Mouse (Mus musculus) heart, embryonic 16.5 days (tissue): Measurements from ENCODE around the gene Hpcal1. TPM values are rescaled to one million over a fixed set of nuclear protein-coding genes. Genes with fewer than 3 reads are reported as not detected.
A peak's percentile ranks its signal among the peaks of the same experiment; 100 is the strongest.
"Not testable (repeated sequence)": the region's sequence is repeated elsewhere in the genome, so short reads cannot be mapped to it uniquely, and the experiment has no call there.

Source experiments
- ATAC-seq: fragments of 200-750 bp; cut with Nextera tagmentation; replicated peaks from 2 replicates; pipeline ENCODE4 v1.8.0; 2017; ENCODE audit warnings: moderate number of reproducible peaks; ENCODE audit not compliant: insufficient read depth, low FRiP score; ENCODE audit errors: extremely low read depth
- H3K27ac ChIP-seq: fragments of 300-500 bp; sonication (generic); 2 replicates; pipeline ENCODE4 v1.5.1; 2014; ENCODE audit warnings: mild to moderate bottlenecking, low read length, control low read depth, moderate library complexity
- H3K27me3 ChIP-seq: fragments of 300-500 bp; sonication (generic); 2 replicates; pipeline ENCODE4 v1.6.1; 2014; ENCODE audit warnings: low read length, mixed read lengths; ENCODE audit not compliant: control insufficient read depth, insufficient read depth
- H3K36me3 ChIP-seq: fragments of 300-500 bp; sonication (generic); 2 replicates; pipeline ENCODE4 v1.6.1; 2014; ENCODE audit not compliant: control insufficient read depth, insufficient read depth
- H3K4me1 ChIP-seq: fragments of 300-500 bp; sonication (generic); 2 replicates; pipeline ENCODE4 v1.6.1; 2014; ENCODE audit warnings: low read length, mixed read lengths; ENCODE audit not compliant: control insufficient read depth, insufficient read depth
- H3K4me2 ChIP-seq: fragments of 300-500 bp; sonication (generic); 2 replicates; pipeline ENCODE4 v1.6.1; 2014; ENCODE audit warnings: low read depth, mild to moderate bottlenecking, control low read depth, low read length
- H3K4me3 ChIP-seq: fragments of 300-500 bp; sonication (generic); 2 replicates; pipeline ENCODE4 v1.5.1; 2014; ENCODE audit warnings: mild to moderate bottlenecking, control low read depth, low read length
- H3K9ac ChIP-seq: fragments of 300-500 bp; sonication (generic); 2 replicates; pipeline ENCODE4 v1.6.1; 2014; ENCODE audit warnings: low read length, control low read depth
- H3K9me3 ChIP-seq: fragments of 300-500 bp; sonication (generic); replicated peaks from 2 replicates; pipeline ENCODE4 v1.6.1; 2016; ENCODE audit warnings: low read length; ENCODE audit not compliant: control insufficient read depth
- WGBS: fragments of 180-500 bp; shearing (Covaris S2); extraction: QIAGEN DNeasy Blood & Tissue Kit; methylation state at CpG from one replicate; pipeline ENCODE4 v1.1.7; 2014; 5-methylcytosine and 5-hydroxymethylcytosine counted together
- polyA plus RNA-seq: library from polyadenylated mRNA; unstranded; fragments of >200 nt; fragmentation: Nextera tagmentation; extraction: Ambion mirVana; gene quantifications from 2 replicates; pipeline ENCODE4 v1.2.1, GENCODE M21; 2015

Gene Hpcal1
- polyA plus RNA-seq, 1 experiment from 2014 or later: 33.4 TPM

DNA sequence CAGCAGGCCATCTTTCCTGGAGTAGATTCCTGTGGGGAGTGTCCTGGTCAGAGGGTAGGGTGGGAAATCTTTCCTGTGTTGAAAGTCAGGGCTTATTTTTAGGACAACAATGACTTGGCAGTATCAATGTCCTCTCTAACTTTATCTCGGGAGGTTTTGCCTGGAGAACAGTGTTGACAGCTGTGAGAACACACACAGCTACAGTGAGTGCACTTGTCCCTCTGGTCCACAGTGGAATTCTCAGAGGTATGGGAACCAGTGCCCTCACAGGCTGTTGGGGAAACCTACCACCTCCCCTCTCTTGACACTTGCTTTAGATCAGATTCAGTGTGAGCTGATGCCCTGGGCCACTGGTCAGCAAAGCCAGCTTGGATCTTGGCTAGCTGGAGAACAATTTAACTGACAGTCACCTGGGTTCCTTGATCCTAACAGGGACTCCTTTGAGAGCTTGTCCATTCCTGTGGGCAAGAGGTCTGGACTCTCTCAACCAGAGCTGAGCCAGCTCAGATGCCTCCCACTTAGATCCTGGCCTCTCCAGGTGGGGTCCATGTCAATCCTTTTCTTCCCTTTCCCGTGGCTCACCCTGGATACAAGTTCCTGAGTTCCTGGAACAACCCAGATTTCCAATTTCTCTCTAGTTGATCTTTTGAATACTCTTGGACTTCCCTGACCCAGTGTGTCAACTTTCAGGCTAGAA, 79.0 kb downstream of the Hpcal1 start:
- Histone ChIP-seq H3K9me3 (no peaks in the 10 kb centered on the region), H3K36me3 (no peaks in the 10 kb centered on the region), H3K4me1 (peaks cover 22% of the 10 kb centered on the region), H3K4me3 (no peak overlapping the region), H3K27ac (peak overlapping the region; percentile 74), H3K27me3 (peaks cover 13% of the 10 kb centered on the region), H3K4me2 (peak overlapping the region; percentile 13; the same call in 1 of the 2 replicates), H3K9ac (no peak overlapping the region)
- peak; percentile 93 for ATAC-seq
- 13% methylated on average over 2 of the region's 2 CpGs for WGBS

DNA sequence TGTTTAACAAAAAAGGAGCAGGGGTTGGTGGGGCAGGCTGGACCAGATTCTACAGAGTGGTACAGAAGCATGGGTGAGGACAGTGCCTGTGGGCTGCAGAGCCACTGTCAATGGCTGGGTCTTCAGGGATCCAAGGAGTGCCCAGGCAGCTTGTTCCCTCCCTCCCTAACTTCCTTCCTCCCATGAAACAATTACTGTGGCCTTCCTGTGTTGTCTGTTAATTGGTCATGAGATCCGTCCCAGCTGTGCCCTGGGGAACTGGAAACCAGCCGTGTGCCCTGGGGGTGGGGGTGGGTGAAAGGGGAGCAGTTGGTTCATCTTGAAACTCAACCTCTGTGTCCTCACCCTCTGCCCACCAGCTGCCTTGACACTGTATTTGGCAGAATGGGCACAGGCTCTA, 79.9 kb downstream of the Hpcal1 start:
- peaks cover 13% of the 10 kb centered on the region for H3K27me3 ChIP-seq
- H3K4me3 ChIP-seq: no peak overlapping the region
- peaks cover 22% of the 10 kb centered on the region for H3K4me1 ChIP-seq
- H3K27ac ChIP-seq: no peak overlapping the region
- H3K9me3 ChIP-seq: no peaks in the 10 kb centered on the region
- ATAC-seq: no peak; the same call in 1 of the 2 replicates
- WGBS: 49% methylated on average over 2 of the region's 2 CpGs
- H3K36me3 ChIP-seq: no peaks in the 10 kb centered on the region
- H3K9ac ChIP-seq: no peak overlapping the region
- no peak overlapping the region for H3K4me2 ChIP-seq

DNA sequence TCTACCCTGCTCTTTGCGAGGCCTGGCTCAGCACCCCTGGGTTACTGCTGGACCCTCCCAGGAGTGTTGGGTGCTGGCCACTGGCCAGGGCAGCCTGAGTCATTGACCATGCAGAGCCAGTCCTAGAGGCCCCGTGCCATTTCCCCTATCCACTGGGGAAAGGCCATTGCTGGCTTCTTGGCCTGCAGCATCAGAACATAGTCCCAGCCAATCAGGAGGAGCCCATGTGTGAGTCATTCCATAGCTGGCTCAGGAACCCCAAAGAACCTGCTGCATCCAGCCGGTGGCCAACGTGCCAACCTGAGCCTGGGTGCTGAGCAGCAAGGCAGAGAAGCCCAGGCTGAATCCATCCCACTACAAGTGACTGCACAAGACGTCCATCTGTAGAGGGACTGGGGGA, 83.1 kb downstream of the Hpcal1 start:
- not testable (repeated sequence) for H3K9me3 ChIP-seq, H3K4me2 ChIP-seq, H3K36me3 ChIP-seq, H3K27ac ChIP-seq, H3K9ac ChIP-seq, ATAC-seq, H3K4me3 ChIP-seq
- peaks cover 13% of the 10 kb centered on the region for H3K27me3 ChIP-seq
- 65% methylated on average over 5 of the region's 5 CpGs for WGBS
- peaks cover 19% of the 10 kb centered on the region for H3K4me1 ChIP-seq

GRCm38 (mm10) chr12:17774842-17775241, 84.2 kb downstream of the Hpcal1 start:
- not testable (repeated sequence) for H3K4me1 ChIP-seq, H3K9me3 ChIP-seq, ATAC-seq, H3K9ac ChIP-seq, H3K4me2 ChIP-seq, H3K27ac ChIP-seq, H3K4me3 ChIP-seq, H3K36me3 ChIP-seq
- peaks cover 13% of the 10 kb centered on the region for H3K27me3 ChIP-seq
- 82% methylated on average over 3 of the region's 3 CpGs for WGBS

GRCm38 (mm10) chr12:17778320-17778719, 87.7 kb downstream of the Hpcal1 start:
- no peak overlapping the region for H3K27ac ChIP-seq
- ATAC-seq: no peak
- no peaks in the 10 kb centered on the region for H3K9me3 ChIP-seq
- 0 out of 2 replicates have a peak, but pooled peaks cover 3% of the 10 kb centered on the region for H3K27me3 ChIP-seq
- no peak overlapping the region for H3K9ac ChIP-seq
- H3K4me2 ChIP-seq: no peak overlapping the region
- H3K36me3 ChIP-seq: no peaks in the 10 kb centered on the region
- H3K4me1 ChIP-seq: no peaks in the 10 kb centered on the region
- 15% methylated on average over 3 of the region's 3 CpGs for WGBS
- H3K4me3 ChIP-seq: no peak overlapping the region

DNA sequence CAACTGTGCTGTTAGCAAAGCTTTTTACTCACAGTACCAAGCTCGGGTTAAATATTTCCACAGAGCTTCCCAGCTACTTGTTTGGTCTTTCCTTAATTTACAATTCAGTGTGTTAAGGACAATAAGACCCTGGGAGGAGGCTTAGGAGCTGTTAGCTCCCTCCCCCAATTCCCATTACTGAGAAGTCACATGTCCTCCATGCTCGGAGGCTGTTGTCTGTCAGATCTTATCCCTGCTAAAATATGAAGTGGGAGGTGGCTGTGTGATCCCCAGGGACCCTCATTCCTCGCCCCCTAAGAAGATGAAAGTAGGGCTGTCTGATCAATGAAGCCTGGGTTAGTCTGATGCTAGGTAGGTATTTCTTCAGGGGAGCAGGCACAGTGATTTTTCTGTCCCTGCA, 88.4 kb downstream of the Hpcal1 start:
- no peaks in the 10 kb centered on the region for H3K27me3 ChIP-seq
- no peaks in the 10 kb centered on the region for H3K4me1 ChIP-seq
- no peaks in the 10 kb centered on the region for H3K9me3 ChIP-seq
- H3K36me3 ChIP-seq: no peaks in the 10 kb centered on the region
- no peak overlapping the region for H3K4me3 ChIP-seq
- H3K27ac ChIP-seq: no peak overlapping the region
- ATAC-seq: no peak
- WGBS: 43% methylated on average over 3 of the region's 3 CpGs
- no peak overlapping the region for H3K9ac ChIP-seq
- no peak overlapping the region for H3K4me2 ChIP-seq

DNA sequence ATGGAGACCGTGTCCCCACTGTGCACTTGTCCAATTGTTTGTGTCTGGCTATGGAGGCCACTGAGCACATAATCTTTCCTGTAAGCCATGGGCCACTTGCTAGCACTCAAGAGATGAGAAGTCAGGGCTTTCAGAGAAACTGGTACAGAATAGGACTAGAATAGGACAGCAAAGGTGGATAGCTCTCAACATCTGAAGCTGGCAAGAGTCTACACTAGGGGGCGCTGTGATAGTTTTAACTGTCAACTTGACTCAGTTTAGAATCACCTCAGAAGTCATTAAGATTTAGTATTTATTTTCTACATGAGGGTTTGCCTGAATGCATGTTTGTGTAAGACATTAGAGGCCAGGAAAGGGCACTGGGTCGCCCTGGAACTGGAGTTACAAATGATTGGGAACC, 98.8 kb downstream of the Hpcal1 start:
- no peak overlapping the region for H3K4me2 ChIP-seq
- H3K9ac ChIP-seq: no peak overlapping the region
- 54% methylated on average over 3 of the region's 3 CpGs for WGBS
- H3K4me1 ChIP-seq: no peaks in the 10 kb centered on the region
- H3K36me3 ChIP-seq: 0 out of 2 replicates have a peak, but pooled peaks cover 3% of the 10 kb centered on the region
- H3K4me3 ChIP-seq: no peak overlapping the region
- H3K9me3 ChIP-seq: no peaks in the 10 kb centered on the region
- no peaks in the 10 kb centered on the region for H3K27me3 ChIP-seq
- H3K27ac ChIP-seq: no peak overlapping the region
- no peak for ATAC-seq

DNA sequence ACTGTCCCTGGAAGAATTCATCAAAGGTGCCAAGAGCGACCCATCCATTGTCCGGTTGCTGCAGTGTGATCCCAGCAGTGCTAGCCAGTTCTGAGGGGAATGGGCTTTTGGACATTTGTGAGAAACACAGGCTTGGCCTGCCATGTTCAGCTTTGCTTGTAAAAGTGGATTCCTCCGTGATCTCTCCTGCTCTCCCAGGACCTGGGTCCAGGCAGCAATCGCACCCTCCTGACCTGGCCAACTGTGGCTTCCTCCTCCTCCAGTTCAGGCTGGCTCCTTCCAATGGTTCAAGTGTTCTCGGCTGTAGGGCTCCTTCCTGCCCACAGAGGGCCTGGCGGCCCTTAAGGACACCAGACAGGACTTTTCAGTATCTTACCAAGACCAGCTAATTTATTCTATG, 100.5 kb downstream of the Hpcal1 start:
- ATAC-seq: no peak
- 86% methylated on average over 6 of the region's 6 CpGs for WGBS
- Histone ChIP-seq H3K9ac (no peak overlapping the region), H3K4me2 (no peak overlapping the region), H3K27ac (no peak overlapping the region), H3K9me3 (no peaks in the 10 kb centered on the region), H3K36me3 (0 out of 2 replicates have a peak, but pooled peaks cover 3% of the 10 kb centered on the region), H3K27me3 (no peaks in the 10 kb centered on the region), H3K4me1 (no peaks in the 10 kb centered on the region), H3K4me3 (no peak overlapping the region)

DNA sequence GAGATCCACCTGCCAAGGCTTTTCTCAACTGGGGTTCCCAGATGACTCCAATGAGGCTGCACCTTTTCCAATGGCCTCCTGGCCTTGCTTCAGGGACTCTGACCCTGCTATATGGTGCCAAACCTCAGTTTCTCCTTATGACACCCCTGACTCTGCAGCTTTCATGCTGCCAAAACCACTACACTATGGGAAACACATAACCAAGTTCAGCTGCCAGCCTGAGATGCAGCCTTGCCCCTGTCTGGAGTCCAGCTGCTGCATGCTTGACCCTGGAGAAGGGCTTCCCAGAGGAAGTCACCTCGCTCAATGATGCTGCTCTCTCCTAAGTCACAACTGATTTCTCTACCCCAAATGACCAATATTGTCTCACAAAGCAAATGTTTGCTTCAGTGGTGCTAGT, 102.1 kb downstream of the Hpcal1 start:
- H3K4me3 ChIP-seq: no peak overlapping the region
- no peak overlapping the region for H3K9ac ChIP-seq
- H3K9me3 ChIP-seq: no peaks in the 10 kb centered on the region
- H3K36me3 ChIP-seq: 0 out of 2 replicates have a peak, but pooled peaks cover 3% of the 10 kb centered on the region
- 82% methylated on average over 1 of the region's 1 CpGs for WGBS
- no peaks in the 10 kb centered on the region for H3K27me3 ChIP-seq
- no peak for ATAC-seq
- no peaks in the 10 kb centered on the region for H3K4me1 ChIP-seq
- no peak overlapping the region for H3K4me2 ChIP-seq
- no peak overlapping the region for H3K27ac ChIP-seq
